Mouse (Mus musculus): ENCODE measurements around the gene Prkce. TPM values are rescaled to one million over a fixed set of nuclear protein-coding genes. Genes with fewer than 3 reads are reported as not detected.

The Prkce gene
- total and polyA plus RNA-seq, 3 experiments, result 6.1 to 27.3 (median 26.0) TPM

DNA sequence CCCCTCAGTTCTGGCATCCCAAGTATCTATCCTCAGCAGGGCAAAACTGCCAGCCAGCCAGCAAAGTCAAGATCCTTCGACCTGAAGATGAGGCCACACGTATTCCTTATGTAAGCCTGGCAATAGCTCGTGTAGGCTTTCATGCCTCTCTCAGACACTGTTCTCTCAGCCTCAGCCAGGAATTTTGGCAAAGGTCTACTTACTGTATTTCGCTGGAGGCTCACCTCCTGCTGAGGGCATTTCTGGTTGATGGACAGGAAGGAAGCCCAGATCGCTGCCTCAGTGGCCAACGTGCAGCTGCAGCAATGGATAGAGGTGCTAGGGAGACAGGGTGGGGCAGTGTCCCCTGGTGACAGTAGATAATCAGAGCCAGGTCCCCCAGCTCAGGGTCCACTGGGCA is 413.1 kb downstream of the Prkce start:
- Histone ChIP-seq H3K27ac (no peak overlapping the region), H3K9ac (ENCODE audit: low read depth, low read length) (no peak overlapping the region), H3K27me3 (ENCODE audit: control insufficient read depth, insufficient read depth, low read length) (no peaks in the 10 kb centered on the region), H3K4me1 (ENCODE audit: control insufficient read depth, insufficient read depth, low read length) (no peaks in the 10 kb centered on the region), H3K79me2 (replicated peaks; ENCODE audit: control insufficient read depth, insufficient read depth, low read length) (no peaks in the 10 kb centered on the region), H3K36me3 (ENCODE audit: control insufficient read depth, insufficient read depth, low read length) (no peaks in the 10 kb centered on the region), H3K4me3 (no peak overlapping the region)
- WGBS, result 49% methylated on average over 6 of the region's 6 CpGs
- intact Hi-C loops (cut with DNase I), result no loop called here
- no peak for DNase-seq
- TF ChIP-seq POLR2A (IDR thresholded peaks at IDR 0.05; ENCODE audit: insufficient read depth, low read depth, low read length) (no peak), EP300 (IDR thresholded peaks at IDR 0.05; ENCODE audit: insufficient read depth, low read depth, low read length) (no peak), CTCF (IDR thresholded peaks at IDR 0.05) (no peak)

- H3K36me3 ChIP-seq (ENCODE audit: control insufficient read depth, insufficient read depth, low read length), result no peaks in the 10 kb centered on the region
- WGBS, result 57% methylated on average over 4 of the region's 4 CpGs
Observed at GRCm38 (mm10) chr17:86582341-86582740, 414.8 kb downstream of the Prkce start.

GRCm38 (mm10) chr17:86586441-86586840 is 418.9 kb downstream of the Prkce start:
- Histone ChIP-seq H3K4me1 (ENCODE audit: control insufficient read depth, insufficient read depth, low read length) (peaks cover 15% of the 10 kb centered on the region), H3K27ac (no peak overlapping the region), H3K4me3 (no peak overlapping the region), H3K79me2 (replicated peaks; ENCODE audit: control insufficient read depth, insufficient read depth, low read length) (no peaks in the 10 kb centered on the region), H3K27me3 (ENCODE audit: control insufficient read depth, insufficient read depth, low read length) (no peaks in the 10 kb centered on the region), H3K36me3 (ENCODE audit: control insufficient read depth, insufficient read depth, low read length) (peaks cover 4% of the 10 kb centered on the region), H3K9ac (ENCODE audit: low read depth, low read length) (no peak overlapping the region)
- whole genome bisulfite sequencing, result 89% methylated on average over 5 of the region's 5 CpGs
- DNase-seq, result no peak
- no peak for TF ChIP-seq EP300 (IDR thresholded peaks at IDR 0.05; ENCODE audit: insufficient read depth, low read depth, low read length)
- no peak for TF ChIP-seq CTCF (IDR thresholded peaks at IDR 0.05)
- no peak for TF ChIP-seq POLR2A (IDR thresholded peaks at IDR 0.05; ENCODE audit: insufficient read depth, low read depth, low read length)
- intact Hi-C loops (cut with DNase I), result loop anchor here (5.0 kb wide), 1 partner anchor 49 kb away; no protein-coding TSS in a partner anchor

More at GRCm38 (mm10) chr17:86582341-86582740, 414.8 kb downstream of the Prkce start:
- H3K9ac ChIP-seq (ENCODE audit: low read depth, low read length), result no peak overlapping the region
- H3K27me3 ChIP-seq (ENCODE audit: control insufficient read depth, insufficient read depth, low read length), result no peaks in the 10 kb centered on the region
- peak; percentile 49 to 53 for DNase-seq
- no peaks in the 10 kb centered on the region for H3K79me2 ChIP-seq (replicated peaks; ENCODE audit: control insufficient read depth, insufficient read depth, low read length)
- no peak overlapping the region for H3K4me3 ChIP-seq
- intact Hi-C loops (cut with DNase I), result no loop called here
- no peak overlapping the region for H3K27ac ChIP-seq
- no peaks in the 10 kb centered on the region; the same call in 1 of the 2 replicates for H3K4me1 ChIP-seq (ENCODE audit: control insufficient read depth, insufficient read depth, low read length)
- TF ChIP-seq EP300 (IDR thresholded peaks at IDR 0.05; ENCODE audit: insufficient read depth, low read depth, low read length), result no peak
- no peak for TF ChIP-seq POLR2A (IDR thresholded peaks at IDR 0.05; ENCODE audit: insufficient read depth, low read depth, low read length)
- no peak for TF ChIP-seq CTCF (IDR thresholded peaks at IDR 0.05)

DNA sequence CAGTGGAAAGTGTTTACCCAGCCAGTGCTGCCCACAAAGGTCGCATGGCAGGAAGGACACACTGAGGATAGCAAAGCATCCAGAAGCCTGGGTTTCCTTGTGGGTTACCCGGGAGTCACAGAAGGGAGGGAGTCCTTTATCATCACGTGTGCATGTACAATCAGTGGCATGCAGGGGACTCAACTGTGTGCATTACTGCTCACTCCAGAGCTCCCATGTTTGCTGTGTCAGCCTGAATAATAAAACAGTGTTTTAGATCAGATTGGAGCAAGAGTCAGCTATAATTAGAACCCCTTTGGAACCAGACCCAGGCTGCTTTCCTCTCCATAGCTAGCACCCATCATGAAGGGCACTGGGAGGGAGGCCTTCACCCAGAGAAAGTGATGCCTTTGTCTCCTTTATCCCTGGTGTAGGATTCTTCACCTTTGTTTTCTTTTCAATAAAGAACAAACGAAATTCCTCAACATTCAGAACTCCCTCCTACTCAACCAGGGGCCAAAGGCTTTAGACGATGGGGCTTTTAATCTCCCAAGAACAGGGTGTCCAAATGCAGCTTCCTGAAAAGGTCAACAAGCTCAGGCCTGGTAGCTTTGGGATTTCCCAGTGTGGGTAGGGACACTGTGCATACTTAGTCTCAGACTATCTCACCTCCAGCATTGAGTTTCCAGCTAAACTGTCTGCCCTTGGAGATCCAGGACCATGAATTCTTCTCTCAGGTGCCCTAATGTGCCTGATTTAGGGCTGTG is 421.3 kb downstream of the Prkce start:
- intact Hi-C loops (cut with DNase I), result loop anchor here (2.0 to 5.0 kb wide), 2 partner anchors 32 to 52 kb away; no protein-coding TSS in a partner anchor
- peaks cover 4% of the 10 kb centered on the region for H3K36me3 ChIP-seq (ENCODE audit: control insufficient read depth, insufficient read depth, low read length)
- no peaks in the 10 kb centered on the region; the same call in 1 of the 2 replicates for H3K79me2 ChIP-seq (replicated peaks; ENCODE audit: control insufficient read depth, insufficient read depth, low read length)
- WGBS, result 23% methylated on average over 5 of the region's 5 CpGs
- 0 out of 2 replicates have a peak overlapping the region, but pooled peaks have one; percentile 16 for H3K9ac ChIP-seq (ENCODE audit: low read depth, low read length)
- H3K4me1 ChIP-seq (ENCODE audit: control insufficient read depth, insufficient read depth, low read length), result peaks cover 22% of the 10 kb centered on the region
- DNase-seq, result no peak
- no peak for TF ChIP-seq CTCF (IDR thresholded peaks at IDR 0.05)
- no peak for TF ChIP-seq EP300 (IDR thresholded peaks at IDR 0.05; ENCODE audit: insufficient read depth, low read depth, low read length)
- TF ChIP-seq POLR2A (IDR thresholded peaks at IDR 0.05; ENCODE audit: insufficient read depth, low read depth, low read length), result no peak
- no peaks in the 10 kb centered on the region for H3K27me3 ChIP-seq (ENCODE audit: control insufficient read depth, insufficient read depth, low read length)
- no peak overlapping the region for H3K4me3 ChIP-seq
- H3K27ac ChIP-seq, result peak overlapping the region; percentile 72

DNA sequence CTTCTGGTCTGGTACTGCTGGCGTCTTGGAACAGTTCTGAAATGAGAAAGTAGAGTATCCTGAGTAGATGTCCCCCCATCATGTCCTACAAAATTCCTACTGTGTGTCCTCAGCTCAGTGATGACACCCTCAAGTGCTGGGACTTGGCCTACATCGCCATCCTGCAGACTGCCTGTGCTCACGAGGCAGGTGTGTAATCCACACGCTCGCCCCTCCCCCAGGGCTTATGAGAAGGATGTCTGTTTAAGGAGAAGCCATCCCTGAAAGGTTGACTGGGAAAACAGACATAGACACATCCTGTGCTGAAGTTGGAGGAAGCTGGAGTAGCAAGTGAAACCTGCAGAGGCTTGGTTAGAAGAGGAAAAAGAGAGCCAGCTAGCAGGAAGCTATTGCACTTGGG is 422.1 kb downstream of the Prkce start:
- Histone ChIP-seq H3K27me3 (ENCODE audit: control insufficient read depth, insufficient read depth, low read length) (no peaks in the 10 kb centered on the region), H3K36me3 (ENCODE audit: control insufficient read depth, insufficient read depth, low read length) (peaks cover 4% of the 10 kb centered on the region), H3K79me2 (replicated peaks; ENCODE audit: control insufficient read depth, insufficient read depth, low read length) (no peaks in the 10 kb centered on the region; the same call in 1 of the 2 replicates), H3K4me1 (ENCODE audit: control insufficient read depth, insufficient read depth, low read length) (peaks cover 22% of the 10 kb centered on the region), H3K4me3 (no peak overlapping the region), H3K9ac (ENCODE audit: low read depth, low read length) (no peak overlapping the region), H3K27ac (peak overlapping the region; percentile 72; the same call in 1 of the 2 replicates)
- no peak for DNase-seq
- no peak for TF ChIP-seq CTCF (IDR thresholded peaks at IDR 0.05)
- TF ChIP-seq POLR2A (IDR thresholded peaks at IDR 0.05; ENCODE audit: insufficient read depth, low read depth, low read length), result no peak
- TF ChIP-seq EP300 (IDR thresholded peaks at IDR 0.05; ENCODE audit: insufficient read depth, low read depth, low read length), result no peak
- 84% methylated on average over 5 of the region's 5 CpGs for WGBS
- intact Hi-C loops (cut with DNase I), result loop anchor here (2.0 to 5.0 kb wide), 7 partner anchors 33 to 213 kb away; partner anchors contain the start of gene Epas1

DNA sequence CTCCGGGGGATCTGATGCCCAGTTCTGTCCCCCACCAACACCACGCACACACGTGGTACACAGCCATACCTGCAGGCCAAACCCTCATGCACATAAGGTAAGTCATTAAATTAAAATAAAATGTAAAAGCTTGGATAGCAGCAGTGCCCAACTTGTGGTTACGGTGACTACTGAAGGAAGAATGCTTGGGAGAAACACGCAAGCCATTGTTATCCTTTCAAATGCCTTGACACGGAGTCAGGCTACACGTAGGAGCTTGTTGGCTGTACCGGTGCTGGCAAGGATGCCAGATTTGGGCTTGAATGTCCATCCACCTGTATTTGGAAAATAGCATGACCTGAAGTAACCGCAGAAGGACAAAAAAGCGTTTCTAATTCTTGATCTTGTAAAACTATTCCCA is 423.7 kb downstream of the Prkce start:
- no peak for DNase-seq
- H3K79me2 ChIP-seq (replicated peaks; ENCODE audit: control insufficient read depth, insufficient read depth, low read length), result no peaks in the 10 kb centered on the region; the same call in 1 of the 2 replicates
- no peak overlapping the region for H3K4me3 ChIP-seq
- no peaks in the 10 kb centered on the region for H3K27me3 ChIP-seq (ENCODE audit: control insufficient read depth, insufficient read depth, low read length)
- TF ChIP-seq POLR2A (IDR thresholded peaks at IDR 0.05; ENCODE audit: insufficient read depth, low read depth, low read length), result no peak
- TF ChIP-seq CTCF (IDR thresholded peaks at IDR 0.05), result no peak
- no peak for TF ChIP-seq EP300 (IDR thresholded peaks at IDR 0.05; ENCODE audit: insufficient read depth, low read depth, low read length)
- no peak overlapping the region for H3K9ac ChIP-seq (ENCODE audit: low read depth, low read length)
- 87% methylated on average over 10 of the region's 10 CpGs for WGBS
- H3K27ac ChIP-seq, result peak overlapping the region; percentile 33; the same call in 1 of the 2 replicates
- peaks cover 4% of the 10 kb centered on the region for H3K36me3 ChIP-seq (ENCODE audit: control insufficient read depth, insufficient read depth, low read length)
- H3K4me1 ChIP-seq (ENCODE audit: control insufficient read depth, insufficient read depth, low read length), result peaks cover 22% of the 10 kb centered on the region
- intact Hi-C loops (cut with DNase I), result loop anchor here (5.0 kb wide), 5 partner anchors 94 to 211 kb away; partner anchors contain the start of gene Epas1
